Mouse (Mus musculus): ENCODE results near the gene Auts2. TPM values are rescaled to one million over a fixed set of nuclear protein-coding genes. Genes with fewer than 3 reads are reported as not detected.

Auts2 gene
- polyA plus RNA-seq, 1 experiment from 2014 or later, result 94.8 TPM

GRCm38 (mm10) chr5:132008703-132009222, 534.4 kb downstream of the Auts2 start:
- ATAC-seq (ENCODE audit: low FRiP score), result no peak

DNA sequence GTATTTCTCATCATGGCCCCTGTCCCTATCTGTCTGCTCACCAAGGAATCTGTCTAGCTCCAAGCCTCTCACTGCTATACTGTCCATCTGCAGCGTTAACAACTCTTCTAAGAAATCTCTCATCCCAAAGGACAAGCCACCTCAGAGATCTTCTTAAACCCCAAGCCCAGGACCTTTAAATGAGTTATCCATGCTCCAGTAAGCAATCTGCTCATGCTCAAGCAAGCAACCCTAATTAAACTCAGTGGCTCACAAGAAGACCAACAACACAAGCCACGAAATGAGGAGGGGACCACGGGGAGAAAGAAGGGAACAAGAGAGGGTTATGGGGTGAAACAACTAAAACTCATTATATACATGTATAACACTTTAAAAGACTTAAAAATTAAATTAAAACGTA, 535.2 kb downstream of the Auts2 start:
- Histone ChIP-seq H3K27ac (no peak overlapping the region), H3K36me3 (replicated peaks) (no peaks in the 10 kb centered on the region), H3K9me3 (no peaks in the 10 kb centered on the region), H3K27me3 (no peaks in the 10 kb centered on the region), H3K9ac (no peak overlapping the region), H3K4me1 (peaks cover 13% of the 10 kb centered on the region; the same call in 1 of the 2 replicates), H3K4me2 (no peak overlapping the region), H3K4me3 (replicated peaks) (no peak overlapping the region)
- no peak for ATAC-seq (ENCODE audit: low FRiP score)
- 23% methylated on average over 4 of the region's 4 CpGs for WGBS

More at GRCm38 (mm10) chr5:132008703-132009222, 534.4 kb downstream of the Auts2 start:
- H3K27me3 ChIP-seq, result no peaks in the 10 kb centered on the region
- peaks cover 13% of the 10 kb centered on the region; the same call in 1 of the 2 replicates for H3K4me1 ChIP-seq
- H3K4me2 ChIP-seq, result no peak overlapping the region
- 69% methylated on average over 7 of the region's 7 CpGs for WGBS
- H3K9me3 ChIP-seq, result no peaks in the 10 kb centered on the region
- H3K9ac ChIP-seq, result no peak overlapping the region
- H3K36me3 ChIP-seq (replicated peaks), result no peaks in the 10 kb centered on the region
- no peak overlapping the region for H3K27ac ChIP-seq
- no peak overlapping the region for H3K4me3 ChIP-seq (replicated peaks)

- no peaks in the 10 kb centered on the region for H3K36me3 ChIP-seq (replicated peaks)
- H3K4me1 ChIP-seq, result peaks cover 4% of the 10 kb centered on the region; the same call in 1 of the 2 replicates
- H3K9me3 ChIP-seq, result no peaks in the 10 kb centered on the region
- H3K27me3 ChIP-seq, result no peaks in the 10 kb centered on the region
- H3K9ac ChIP-seq, result no peak overlapping the region
- ATAC-seq (ENCODE audit: low FRiP score), result no peak
- no peak overlapping the region for H3K4me3 ChIP-seq (replicated peaks)
- 72% methylated on average over 12 of the region's 12 CpGs for WGBS
- H3K4me2 ChIP-seq, result no peak overlapping the region
- H3K27ac ChIP-seq, result no peak overlapping the region
Observed at GRCm38 (mm10) chr5:131992681-131993211, 550.4 kb downstream of the Auts2 start.

DNA sequence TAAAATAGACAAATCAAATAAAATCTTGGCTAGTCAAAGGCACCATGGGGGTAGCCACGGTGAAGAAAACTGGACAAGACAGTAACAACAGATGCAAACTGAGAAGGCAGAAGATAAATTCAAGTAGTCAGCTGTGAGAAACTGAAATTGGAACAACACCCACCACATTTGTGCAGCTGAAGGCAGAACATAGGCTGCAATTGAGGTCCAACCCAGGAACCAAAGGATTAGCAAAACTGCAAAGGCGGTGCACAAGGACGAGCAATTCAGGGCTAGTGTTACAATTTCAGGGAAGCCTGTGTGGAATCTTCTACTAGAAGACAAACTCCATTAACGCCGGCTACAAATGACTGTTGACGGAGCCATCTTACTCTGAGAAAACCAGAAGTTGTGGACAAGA, 550.9 kb downstream of the Auts2 start:
- no peak overlapping the region for H3K27ac ChIP-seq
- WGBS, result 79% methylated on average over 6 of the region's 6 CpGs
- ATAC-seq (ENCODE audit: low FRiP score), result no peak
- no peaks in the 10 kb centered on the region for H3K27me3 ChIP-seq
- no peak overlapping the region for H3K4me2 ChIP-seq
- no peaks in the 10 kb centered on the region for H3K36me3 ChIP-seq (replicated peaks)
- no peak overlapping the region for H3K4me3 ChIP-seq (replicated peaks)
- no peak overlapping the region for H3K9ac ChIP-seq
- no peaks in the 10 kb centered on the region for H3K9me3 ChIP-seq
- peaks cover 4% of the 10 kb centered on the region; the same call in 1 of the 2 replicates for H3K4me1 ChIP-seq

DNA sequence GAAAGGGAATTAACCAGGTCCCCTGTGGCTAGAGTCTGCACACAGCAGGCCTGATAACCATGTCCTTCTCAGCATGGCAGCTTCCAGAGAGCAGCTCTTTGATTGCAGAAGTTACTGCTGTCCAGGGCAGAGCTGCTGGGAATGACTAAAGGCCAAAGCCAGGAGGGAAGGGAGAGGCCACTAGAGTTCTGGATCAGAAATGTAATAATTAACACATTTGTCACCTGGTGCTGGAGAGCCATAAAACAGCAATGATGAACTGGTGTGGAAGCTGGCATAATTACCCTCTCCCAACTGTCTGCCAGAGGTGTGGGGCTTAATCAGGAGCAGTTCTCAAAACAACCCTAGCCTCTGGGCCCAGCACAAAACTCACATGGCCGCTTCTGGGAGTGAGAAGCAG, 552.6 kb downstream of the Auts2 start:
- Histone ChIP-seq H3K27me3 (no peaks in the 10 kb centered on the region), H3K9me3 (no peaks in the 10 kb centered on the region), H3K36me3 (replicated peaks) (no peaks in the 10 kb centered on the region), H3K4me1 (peaks cover 4% of the 10 kb centered on the region; the same call in 1 of the 2 replicates), H3K9ac (no peak overlapping the region), H3K4me3 (replicated peaks) (no peak overlapping the region), H3K27ac (no peak overlapping the region), H3K4me2 (no peak overlapping the region)
- WGBS, result 48% methylated on average over 1 of the region's 1 CpGs
- ATAC-seq (ENCODE audit: low FRiP score), result no peak

DNA sequence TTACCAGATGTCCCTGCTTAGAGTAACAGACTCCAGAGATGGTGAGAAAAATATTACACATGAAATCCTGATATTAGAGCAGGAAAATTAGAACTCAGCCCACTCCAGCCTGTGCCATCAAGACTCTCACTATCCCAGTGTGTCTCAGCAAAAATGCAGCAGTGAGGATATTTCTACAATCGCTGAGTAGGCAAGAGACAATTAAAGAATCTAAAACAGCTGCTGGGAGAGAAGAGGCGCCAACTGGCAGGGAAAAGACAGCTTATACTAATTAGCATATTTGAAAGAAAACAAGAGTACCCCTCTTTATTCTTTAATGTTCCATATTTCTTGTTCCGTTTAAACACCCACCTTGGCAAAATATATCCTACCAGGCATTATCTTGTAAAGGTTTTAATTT, 561.7 kb downstream of the Auts2 start:
- Histone ChIP-seq H3K36me3 (replicated peaks) (no peaks in the 10 kb centered on the region), H3K4me3 (replicated peaks) (no peak overlapping the region), H3K27me3 (no peaks in the 10 kb centered on the region), H3K9ac (no peak overlapping the region), H3K9me3 (no peaks in the 10 kb centered on the region), H3K4me1 (peaks cover 8% of the 10 kb centered on the region; the same call in 1 of the 2 replicates), H3K4me2 (no peak overlapping the region), H3K27ac (no peak overlapping the region)
- WGBS, result 62% methylated on average over 3 of the region's 3 CpGs
- ATAC-seq (ENCODE audit: low FRiP score), result no peak

DNA sequence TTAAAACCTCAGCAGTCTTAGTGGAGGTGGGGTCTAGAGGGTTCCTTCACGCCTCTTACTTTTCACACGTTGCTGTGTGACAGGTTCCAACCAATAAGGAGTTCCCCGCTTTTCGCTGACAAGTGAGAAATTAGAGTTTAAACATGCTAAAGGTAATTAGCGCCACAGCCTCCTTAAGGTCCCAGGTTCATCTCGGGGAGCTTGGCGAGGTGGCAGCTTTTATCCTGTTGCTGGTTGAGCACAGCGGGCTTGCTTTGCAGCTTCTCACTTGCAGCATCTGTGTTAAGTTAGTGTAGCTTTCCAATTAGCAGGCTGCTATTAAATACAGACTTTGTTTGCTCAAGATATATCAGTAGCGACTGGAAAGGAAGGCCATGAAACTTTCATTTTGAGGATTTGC, 564.2 kb downstream of the Auts2 start:
- Histone ChIP-seq H3K4me3 (replicated peaks) (no peak overlapping the region), H3K36me3 (replicated peaks) (no peaks in the 10 kb centered on the region), H3K27ac (no peak overlapping the region), H3K9ac (no peak overlapping the region), H3K27me3 (no peaks in the 10 kb centered on the region), H3K4me2 (no peak overlapping the region), H3K4me1 (peaks cover 8% of the 10 kb centered on the region; the same call in 1 of the 2 replicates), H3K9me3 (no peaks in the 10 kb centered on the region)
- 57% methylated on average over 9 of the region's 9 CpGs for WGBS
- ATAC-seq (ENCODE audit: low FRiP score), result peak; percentile 17; the same call in 1 of the 2 replicates

- Histone ChIP-seq H3K27me3 (no peaks in the 10 kb centered on the region), H3K9me3 (no peaks in the 10 kb centered on the region), H3K4me2 (no peak overlapping the region), H3K9ac (no peak overlapping the region), H3K4me3 (replicated peaks) (no peak overlapping the region), H3K27ac (no peak overlapping the region), H3K4me1 (peaks cover 10% of the 10 kb centered on the region; the same call in 1 of the 2 replicates), H3K36me3 (replicated peaks) (no peaks in the 10 kb centered on the region)
- ATAC-seq (ENCODE audit: low FRiP score), result no peak
- WGBS, result 63% methylated on average over 3 of the region's 3 CpGs
Observed at GRCm38 (mm10) chr5:131977497-131977896, 565.6 kb downstream of the Auts2 start.

- Histone ChIP-seq H3K4me3 (replicated peaks) (no peak overlapping the region), H3K27ac (no peak overlapping the region), H3K36me3 (replicated peaks) (no peaks in the 10 kb centered on the region), H3K27me3 (no peaks in the 10 kb centered on the region), H3K9me3 (no peaks in the 10 kb centered on the region), H3K4me1 (peaks cover 17% of the 10 kb centered on the region), H3K9ac (no peak overlapping the region), H3K4me2 (no peak overlapping the region)
- no peak for ATAC-seq (ENCODE audit: low FRiP score)
- 84% methylated on average over 2 of the region's 2 CpGs for WGBS
Observed at GRCm38 (mm10) chr5:131971901-131972300, 571.2 kb downstream of the Auts2 start.

GRCm38 (mm10) chr5:131965499-131965898, 577.6 kb downstream of the Auts2 start:
- Histone ChIP-seq H3K27ac (no peak overlapping the region), H3K9me3 (no peaks in the 10 kb centered on the region), H3K36me3 (replicated peaks) (0 out of 2 replicates have a peak, but pooled peaks cover 5% of the 10 kb centered on the region), H3K4me3 (replicated peaks) (no peak overlapping the region), H3K4me1 (peaks cover 18% of the 10 kb centered on the region), H3K27me3 (no peaks in the 10 kb centered on the region), H3K4me2 (no peak overlapping the region), H3K9ac (no peak overlapping the region)
- 91% methylated on average over 6 of the region's 6 CpGs for WGBS
- no peak for ATAC-seq (ENCODE audit: low FRiP score)

DNA sequence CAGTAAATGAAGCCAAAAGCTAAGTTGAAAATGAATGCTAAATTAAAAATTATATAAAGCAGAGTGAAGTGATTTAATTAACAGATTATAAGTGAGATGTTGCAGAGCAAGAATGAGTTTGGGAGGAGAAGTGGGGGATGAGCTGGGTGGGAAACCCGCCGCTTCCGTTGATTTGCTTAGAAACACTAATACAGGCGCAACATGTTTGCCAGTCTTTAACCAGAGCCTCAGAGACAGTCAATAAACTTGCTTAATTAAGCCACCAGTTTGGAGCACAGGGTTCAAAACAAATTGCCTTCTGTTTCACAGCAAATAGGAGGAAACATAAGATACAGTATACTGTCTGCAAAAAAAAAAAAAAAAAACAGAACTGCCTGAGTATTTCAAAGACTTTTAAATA, 579.6 kb downstream of the Auts2 start:
- 74% methylated on average over 4 of the region's 4 CpGs for WGBS
- Histone ChIP-seq H3K9ac (no peak overlapping the region), H3K27ac (no peak overlapping the region), H3K9me3 (no peaks in the 10 kb centered on the region; the same call in 1 of the 2 replicates), H3K36me3 (replicated peaks) (0 out of 2 replicates have a peak, but pooled peaks cover 5% of the 10 kb centered on the region), H3K27me3 (no peaks in the 10 kb centered on the region), H3K4me3 (replicated peaks) (no peak overlapping the region), H3K4me1 (peaks cover 18% of the 10 kb centered on the region), H3K4me2 (no peak overlapping the region)
- ATAC-seq (ENCODE audit: low FRiP score), result no peak

DNA sequence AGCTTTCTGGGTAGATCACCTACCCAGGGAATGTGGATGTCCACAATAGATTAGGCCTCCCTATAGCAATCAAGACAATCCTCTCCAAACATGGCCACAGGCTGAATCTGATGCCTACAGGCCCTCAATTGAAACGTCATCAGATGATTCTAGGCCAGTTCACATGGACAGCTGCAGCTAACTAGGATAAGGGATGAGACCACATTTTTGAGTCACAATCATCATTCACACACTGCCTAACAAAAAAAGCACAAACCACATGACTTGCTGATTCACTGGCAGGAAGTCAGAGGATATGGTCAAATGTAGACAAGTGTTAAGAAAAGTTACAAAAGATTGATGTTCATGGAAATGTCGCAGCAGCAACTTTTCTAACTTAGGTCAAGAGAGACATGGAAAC, 581.3 kb downstream of the Auts2 start:
- ATAC-seq (ENCODE audit: low FRiP score), result no peak
- peaks cover 13% of the 10 kb centered on the region for H3K4me1 ChIP-seq
- no peaks in the 10 kb centered on the region for H3K27me3 ChIP-seq
- no peak overlapping the region for H3K27ac ChIP-seq
- 86% methylated on average over 2 of the region's 2 CpGs for WGBS
- H3K9me3 ChIP-seq, result no peaks in the 10 kb centered on the region; the same call in 1 of the 2 replicates
- H3K9ac ChIP-seq, result no peak overlapping the region
- H3K4me3 ChIP-seq (replicated peaks), result no peak overlapping the region
- H3K36me3 ChIP-seq (replicated peaks), result 0 out of 2 replicates have a peak, but pooled peaks cover 5% of the 10 kb centered on the region
- no peak overlapping the region for H3K4me2 ChIP-seq

DNA sequence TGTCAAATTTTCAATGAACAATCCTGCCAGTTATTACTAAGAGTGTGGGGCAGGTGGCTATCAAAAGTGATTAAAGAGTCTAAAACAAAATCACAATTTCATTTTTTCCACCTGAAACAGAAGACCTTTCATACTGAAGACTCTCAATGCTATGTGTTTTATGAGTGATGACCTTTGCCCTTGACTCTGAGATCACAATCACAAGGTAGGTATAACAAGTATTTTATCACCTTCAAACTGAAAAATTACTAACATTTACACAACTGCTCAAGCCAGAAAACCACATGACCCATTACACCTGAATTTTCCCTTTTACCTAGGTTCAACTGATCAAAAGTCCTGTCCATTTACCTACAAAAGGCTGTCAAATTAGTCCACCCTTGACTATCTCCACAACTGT, 582.7 kb downstream of the Auts2 start:
- H3K27ac ChIP-seq, result no peak overlapping the region
- 0 out of 2 replicates have a peak, but pooled peaks cover 5% of the 10 kb centered on the region for H3K36me3 ChIP-seq (replicated peaks)
- no peak for ATAC-seq (ENCODE audit: low FRiP score)
- H3K27me3 ChIP-seq, result no peaks in the 10 kb centered on the region
- no peak overlapping the region for H3K4me2 ChIP-seq
- H3K4me1 ChIP-seq, result peaks cover 15% of the 10 kb centered on the region
- H3K9ac ChIP-seq, result no peak overlapping the region
- no peaks in the 10 kb centered on the region; the same call in 1 of the 2 replicates for H3K9me3 ChIP-seq
- H3K4me3 ChIP-seq (replicated peaks), result no peak overlapping the region

Data from forebrain, embryonic 12.5 days (tissue).